ENCODE assay signal across 16 mouse cellular contexts in genomic region chr16:86325406-86325805, GRCm38 (mm10).
"Had no signal": no experiment of that assay in that cellular context is flagged by ENCODE, and none has a peak within 500 bp of the region (broad histone marks: within the 10 kb centered on the region; RNA-seq: fewer than 3 reads in every experiment).

No protein-coding gene starts in this region.

- H3K4me1 ChIP-seq: megakaryocyte, embryonic 14.5 days; midbrain, embryonic 13.5 days; midbrain, embryonic 15.5 days; neural tube, embryonic 12.5 days; stomach, embryonic 15.5 days had no signal

- H3K9ac ChIP-seq: liver, postnatal 0 days; midbrain, embryonic 13.5 days; midbrain, embryonic 15.5 days; neural tube, embryonic 12.5 days; stomach, embryonic 15.5 days had no signal

- H3K9me3 ChIP-seq: megakaryocyte, embryonic 14.5 days; midbrain, embryonic 13.5 days; midbrain, embryonic 15.5 days; neural tube, embryonic 12.5 days; stomach, embryonic 15.5 days had no signal

- H3K4me2 ChIP-seq: midbrain, embryonic 11.5 days; midbrain, embryonic 13.5 days; midbrain, embryonic 15.5 days; neural tube, embryonic 12.5 days; stomach, embryonic 15.5 days had no signal

- H3K36me3 ChIP-seq: midbrain, embryonic 13.5 days; midbrain, embryonic 15.5 days; neural tube, embryonic 12.5 days; stomach, embryonic 15.5 days had no signal

- ATAC-seq: liver, postnatal 0 days; midbrain, embryonic 13.5 days; midbrain, embryonic 15.5 days had no signal

- H3K27me3 ChIP-seq: megakaryocyte, embryonic 14.5 days; midbrain, embryonic 13.5 days; midbrain, embryonic 15.5 days; neural tube, embryonic 12.5 days; stomach, embryonic 15.5 days had no signal

- H3K27ac ChIP-seq: macrophage; midbrain, embryonic 13.5 days; midbrain, embryonic 15.5 days; neural tube, embryonic 12.5 days; stomach, embryonic 15.5 days; stomach, postnatal 0 days had no signal

- H3K4me3 ChIP-seq: megakaryocyte, embryonic 14.5 days; midbrain, embryonic 13.5 days; midbrain, embryonic 15.5 days; neural tube, embryonic 12.5 days; stomach, embryonic 15.5 days had no signal

- DNase-seq: liver, postnatal 0 days; lung, adult 2 months; lung, postnatal 14 days; lung, postnatal 36 days; right cerebral cortex, postnatal 14 days; thymus, adult 2 months; thymus, postnatal 25 days; thymus, postnatal 4 days had no signal
